Comparison of ENCODE assay signal across 18 mouse cellular contexts in genomic region chr1:135260931-135261330, GRCm38 (mm10). TPM values are rescaled to one million over a fixed set of nuclear protein-coding genes. Genes with fewer than 3 reads are reported as not detected.
DNase-seq lines count a peak whose midpoint lies in the region; ATAC-seq and TF ChIP-seq lines count a peak whose summit lies in the region.
"Had no signal": no experiment of that assay in that cellular context is flagged by ENCODE, and none has a peak within 500 bp of the region (broad histone marks: within the 10 kb centered on the region; RNA-seq: fewer than 3 reads in every experiment).

No protein-coding gene starts in this region.

- H3K36me3 ChIP-seq in kidney, adult 2 months (ENCODE audit: control insufficient read depth, insufficient read depth, low read length) = peaks cover 2% of the 10 kb centered on the region; the same call in 1 of the 2 replicates
- H3K36me3 ChIP-seq in embryonic facial prominence, embryonic 11.5 days (replicated peaks; ENCODE audit: control insufficient read depth, insufficient read depth, low read depth, low read length) = peaks cover 4% of the 10 kb centered on the region; the same call in 1 of the 2 replicates
- H3K36me3 ChIP-seq in stomach, embryonic 15.5 days = peaks cover 16% of the 10 kb centered on the region

- H3K4me2 ChIP-seq in embryonic facial prominence, embryonic 11.5 days (ENCODE audit: low read depth, low read length) = no peak overlapping the region
- H3K4me2 ChIP-seq in stomach, embryonic 15.5 days = no peak overlapping the region
- H3K4me2 ChIP-seq: forebrain, embryonic 12.5 days; limb, embryonic 15.5 days had no signal

- TF ChIP-seq POLR2A in kidney, adult 2 months (IDR thresholded peaks at IDR 0.05; ENCODE audit: low read depth, low read length) = no peak

- no peak for ATAC-seq in embryonic facial prominence, embryonic 11.5 days (replicated peaks; ENCODE audit: insufficient number of reproducible peaks, low FRiP score, low TSS enrichment, low read depth)
- no peak for ATAC-seq in stomach, embryonic 15.5 days (ENCODE audit: insufficient read depth, low FRiP score, low read depth)
- ATAC-seq in frontal cortex, adult (ENCODE audit: low TSS enrichment) = no peak
- ATAC-seq: hindbrain, embryonic 16.5 days had no signal

- peak; percentile 57 for DNase-seq in kidney, adult 2 months
- no peak for DNase-seq in kidney, postnatal 4 days
- DNase-seq in embryonic facial prominence, embryonic 11.5 days (ENCODE audit: low spot score) = peak; percentile 30
- DNase-seq in lung, adult 18-20 months = peak; percentile 85 to 91
- DNase-seq in urinary bladder, postnatal 10 days (ENCODE audit: low spot score) = no peak
- no peak for DNase-seq in left cerebral cortex, adult 2 months (ENCODE audit: extremely low spot score in 1 of 2, low spot score in 2 of 2)
- DNase-seq: adrenal gland, postnatal 10 days; gastrocnemius, adult 2 months; thymus, adult 2 months had no signal

- no peaks in the 10 kb centered on the region for H3K27me3 ChIP-seq in kidney, adult 2 months (replicated peaks; ENCODE audit: control insufficient read depth, insufficient read depth, low read length)
- no peaks in the 10 kb centered on the region for H3K27me3 ChIP-seq in embryonic facial prominence, embryonic 11.5 days (ENCODE audit: control insufficient read depth, insufficient read depth, low read length)
- H3K27me3 ChIP-seq in stomach, embryonic 15.5 days (replicated peaks) = no peaks in the 10 kb centered on the region
- H3K27me3 ChIP-seq: forebrain, embryonic 12.5 days; limb, embryonic 15.5 days had no signal

- WGBS in kidney, adult 2 months = 70% methylated on average over 6 of the region's 6 CpGs
- 63% methylated on average over 6 of the region's 6 CpGs for WGBS in embryonic facial prominence, embryonic 11.5 days
- WGBS in stomach, embryonic 15.5 days = 61% methylated on average over 6 of the region's 6 CpGs

- no peak for TF ChIP-seq CTCF in kidney, adult 2 months (conservative IDR thresholded peaks at IDR 0.05; ENCODE audit: insufficient read depth, insufficient read length, low read depth, low read length)
- no peak for TF ChIP-seq CTCF in left cerebral cortex, adult 2 months (IDR thresholded peaks at IDR 0.05)

- intact Hi-C loops in left cerebral cortex, adult 2 months (cut with DNase I) = no loop called here

- H3K27ac ChIP-seq in kidney, adult 2 months (ENCODE audit: insufficient read depth, low read depth, low read length) = peak overlapping the region; percentile 71
- no peak overlapping the region for H3K27ac ChIP-seq in embryonic facial prominence, embryonic 11.5 days (replicated peaks; ENCODE audit: low read depth, low read length)
- H3K27ac ChIP-seq in stomach, embryonic 15.5 days = peak overlapping the region; percentile 82
- no peak overlapping the region for H3K27ac ChIP-seq in left cerebral cortex, adult 2 months
- H3K27ac ChIP-seq: forebrain, embryonic 12.5 days; gastrocnemius, adult 2 months; limb, embryonic 15.5 days had no signal

- no peak overlapping the region for H3K4me3 ChIP-seq in kidney, adult 2 months (ENCODE audit: insufficient read depth, low read depth, low read length)
- H3K4me3 ChIP-seq in embryonic facial prominence, embryonic 11.5 days (ENCODE audit: low read depth, low read length) = no peak overlapping the region
- H3K4me3 ChIP-seq in stomach, embryonic 15.5 days (replicated peaks) = no peak overlapping the region
- H3K4me3 ChIP-seq in left cerebral cortex, adult 2 months = no peak overlapping the region
- H3K4me3 ChIP-seq: forebrain, embryonic 12.5 days; gastrocnemius, adult 2 months; limb, embryonic 15.5 days; megakaryocyte, embryonic 14.5 days; myocyte had no signal

- H3K9me3 ChIP-seq in embryonic facial prominence, embryonic 11.5 days (replicated peaks; ENCODE audit: control insufficient read depth, low read length) = no peaks in the 10 kb centered on the region
- H3K9me3 ChIP-seq in stomach, embryonic 15.5 days = no peaks in the 10 kb centered on the region
- H3K9me3 ChIP-seq: forebrain, embryonic 12.5 days; limb, embryonic 15.5 days; megakaryocyte, embryonic 14.5 days had no signal

- peaks cover 6% of the 10 kb centered on the region for H3K4me1 ChIP-seq in kidney, adult 2 months (ENCODE audit: control insufficient read depth, insufficient read depth, low read length)
- H3K4me1 ChIP-seq in embryonic facial prominence, embryonic 11.5 days (ENCODE audit: control insufficient read depth, insufficient read depth, low read length) = peaks cover 5% of the 10 kb centered on the region
- H3K4me1 ChIP-seq in stomach, embryonic 15.5 days = peaks cover 9% of the 10 kb centered on the region

- H3K9ac ChIP-seq in embryonic facial prominence, embryonic 11.5 days (replicated peaks; ENCODE audit: low read length) = no peak overlapping the region
- no peak overlapping the region for H3K9ac ChIP-seq in stomach, embryonic 15.5 days
- H3K9ac ChIP-seq: forebrain, embryonic 12.5 days; limb, embryonic 15.5 days had no signal

RNA-seq across cellular contexts. Expression of gene Elf3, which starts 2.6 kb away (rescaled TPM):
- 23.1 and 25.0 TPM in 2 replicates for polyA plus RNA-seq in kidney, adult 2 months (2012; rRNA removed)
- 2.9 and 3.7 TPM in 2 replicates for polyA plus RNA-seq in embryonic facial prominence, embryonic 11.5 days (2014; fragmentation: Nextera tagmentation; extraction: Ambion mirVana)
- polyA plus RNA-seq in stomach, embryonic 15.5 days (2015; fragmentation: Nextera tagmentation; extraction: Ambion mirVana) = 131 and 134 TPM in 2 replicates
- not detected for total RNA-seq in left cerebral cortex, adult 2 months (2021)
- total RNA-seq: layer of hippocampus, adult 8-10 months had no signal
- polyA plus RNA-seq: C2C12 had no signal

RNA-seq across cellular contexts. Expression of gene Rnpep, which starts 23.0 kb away (rescaled TPM):
- 28.7 and 29.1 TPM in 2 replicates for polyA plus RNA-seq in kidney, adult 2 months (2012; rRNA removed)
- polyA plus RNA-seq in embryonic facial prominence, embryonic 11.5 days (2014; fragmentation: Nextera tagmentation; extraction: Ambion mirVana) = 94.1 and 96.4 TPM in 2 replicates
- polyA plus RNA-seq in stomach, embryonic 15.5 days (2015; fragmentation: Nextera tagmentation; extraction: Ambion mirVana) = 132 and 141 TPM in 2 replicates
- total RNA-seq in left cerebral cortex, adult 2 months (2021) = 10 to 100 TPM; 57.1 to 58.0 TPM

RNA-seq across cellular contexts. Expression of gene Timm17a, which starts 52.6 kb away (rescaled TPM):
- polyA plus RNA-seq in kidney, adult 2 months (2012; rRNA removed) = 122 and 134 TPM in 2 replicates
- polyA plus RNA-seq in embryonic facial prominence, embryonic 11.5 days (2014; fragmentation: Nextera tagmentation; extraction: Ambion mirVana) = 195 and 210 TPM in 2 replicates
- polyA plus RNA-seq in stomach, embryonic 15.5 days (2015; fragmentation: Nextera tagmentation; extraction: Ambion mirVana) = 188 and 218 TPM in 2 replicates
- total RNA-seq in left cerebral cortex, adult 2 months (2021) = 100 to 1,000 TPM; 158 to 181 TPM

Comparison
In these comparisons a context has a peak if more than half of its experiments do, and no peak if none do; other contexts are left out.
1. DNase-seq: peak in kidney, adult 2 months (single experiment), embryonic facial prominence, embryonic 11.5 days (single experiment) and lung, adult 18-20 months (2 of 2); none in kidney, postnatal 4 days (0 of 2), urinary bladder, postnatal 10 days (single experiment) and left cerebral cortex, adult 2 months (0 of 2).
2. H3K27ac ChIP-seq: peak in kidney, adult 2 months (single experiment) and stomach, embryonic 15.5 days (single experiment); none in embryonic facial prominence, embryonic 11.5 days (single experiment) and left cerebral cortex, adult 2 months (single experiment).